Mouse (Mus musculus): Measurements from ENCODE around the gene Vwa8. TPM values are rescaled to one million over a fixed set of nuclear protein-coding genes. Genes with fewer than 3 reads are reported as not detected.

The Vwa8 gene
- polyA plus RNA-seq, 1 experiment: 13.9 TPM

DNA sequence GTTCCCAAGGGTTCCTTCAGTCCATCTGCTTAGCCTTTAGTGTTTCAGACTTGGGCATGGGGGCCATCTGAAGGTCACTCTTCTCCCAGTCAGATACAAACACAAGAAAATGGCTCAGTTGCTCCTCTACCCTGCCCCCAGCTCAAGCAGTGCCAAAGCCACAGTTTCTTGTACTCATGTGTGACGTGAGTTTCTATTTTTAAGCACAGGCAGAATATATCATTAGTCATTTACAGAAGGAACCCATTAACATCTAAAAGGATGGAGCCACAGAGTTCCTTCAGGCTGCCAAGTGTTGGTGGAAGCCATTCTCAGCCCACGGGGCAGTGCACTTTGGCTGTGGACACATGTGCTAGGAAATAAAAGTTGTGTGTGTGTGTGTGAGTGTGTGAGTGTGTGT is 240.6 kb downstream of the Vwa8 start:
- Histone ChIP-seq H3K27me3 (ENCODE audit: control insufficient read depth, insufficient read depth, insufficient read length) (no peaks in the 10 kb centered on the region), H3K79me3 (ENCODE audit: low read depth) (no peaks in the 10 kb centered on the region), H3ac (ENCODE audit: control insufficient read depth, insufficient read length, low read depth) (no peak overlapping the region), H3K36me3 (ENCODE audit: control insufficient read depth, insufficient read depth) (peaks cover 5% of the 10 kb centered on the region), H3K79me2 (ENCODE audit: control insufficient read depth, insufficient read depth) (no peaks in the 10 kb centered on the region), H3K4me3 (ENCODE audit: insufficient read depth, poor library complexity, severe bottlenecking) (no peak overlapping the region)
- no peak for TF ChIP-seq MAX (IDR thresholded peaks at IDR 0.05)
- no peak for TF ChIP-seq FOSL1 (IDR thresholded peaks at IDR 0.05; ENCODE audit: insufficient read depth, low read length, poor library complexity, severe bottlenecking)
- TF ChIP-seq CTCF (IDR thresholded peaks at IDR 0.05; ENCODE audit: control insufficient read depth, insufficient read depth, insufficient read length): no peak

DNA sequence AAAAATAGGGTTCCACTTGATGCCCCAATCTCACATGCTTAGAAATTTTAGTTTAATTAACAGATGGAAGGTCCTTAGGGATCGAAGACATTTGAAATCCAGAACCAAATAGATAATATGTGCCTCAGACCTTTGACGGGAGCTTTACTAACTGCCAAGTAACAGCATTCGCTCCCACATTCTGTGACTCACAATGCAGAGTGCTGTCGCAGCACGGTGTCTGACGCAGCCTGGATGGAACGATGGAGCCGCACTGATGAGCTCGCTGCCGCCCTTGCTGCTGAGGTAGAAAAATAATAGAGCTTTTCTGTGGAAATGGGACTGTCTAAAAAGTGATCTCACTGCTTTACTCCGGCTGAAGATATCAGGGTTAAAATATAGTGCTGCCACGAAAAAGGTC is 248.3 kb downstream of the Vwa8 start:
- H3ac ChIP-seq (ENCODE audit: control insufficient read depth, insufficient read length, low read depth): no peak overlapping the region
- TF ChIP-seq CEBPB (IDR thresholded peaks at IDR 0.05; ENCODE audit: low read depth) (no peak), MYOD1 (IDR thresholded peaks at IDR 0.05; ENCODE audit: control insufficient read depth, insufficient read length, low read depth) (no peak)
- no peaks in the 10 kb centered on the region for H3K79me3 ChIP-seq (ENCODE audit: low read depth)
- H3K4me3 ChIP-seq (ENCODE audit: insufficient read depth, poor library complexity, severe bottlenecking): no peak overlapping the region
- no peaks in the 10 kb centered on the region for H3K79me2 ChIP-seq (ENCODE audit: control insufficient read depth, insufficient read depth)
- peaks cover 15% of the 10 kb centered on the region for H3K36me3 ChIP-seq (ENCODE audit: control insufficient read depth, insufficient read depth)
- no peaks in the 10 kb centered on the region for H3K27me3 ChIP-seq (ENCODE audit: control insufficient read depth, insufficient read depth, insufficient read length)

DNA sequence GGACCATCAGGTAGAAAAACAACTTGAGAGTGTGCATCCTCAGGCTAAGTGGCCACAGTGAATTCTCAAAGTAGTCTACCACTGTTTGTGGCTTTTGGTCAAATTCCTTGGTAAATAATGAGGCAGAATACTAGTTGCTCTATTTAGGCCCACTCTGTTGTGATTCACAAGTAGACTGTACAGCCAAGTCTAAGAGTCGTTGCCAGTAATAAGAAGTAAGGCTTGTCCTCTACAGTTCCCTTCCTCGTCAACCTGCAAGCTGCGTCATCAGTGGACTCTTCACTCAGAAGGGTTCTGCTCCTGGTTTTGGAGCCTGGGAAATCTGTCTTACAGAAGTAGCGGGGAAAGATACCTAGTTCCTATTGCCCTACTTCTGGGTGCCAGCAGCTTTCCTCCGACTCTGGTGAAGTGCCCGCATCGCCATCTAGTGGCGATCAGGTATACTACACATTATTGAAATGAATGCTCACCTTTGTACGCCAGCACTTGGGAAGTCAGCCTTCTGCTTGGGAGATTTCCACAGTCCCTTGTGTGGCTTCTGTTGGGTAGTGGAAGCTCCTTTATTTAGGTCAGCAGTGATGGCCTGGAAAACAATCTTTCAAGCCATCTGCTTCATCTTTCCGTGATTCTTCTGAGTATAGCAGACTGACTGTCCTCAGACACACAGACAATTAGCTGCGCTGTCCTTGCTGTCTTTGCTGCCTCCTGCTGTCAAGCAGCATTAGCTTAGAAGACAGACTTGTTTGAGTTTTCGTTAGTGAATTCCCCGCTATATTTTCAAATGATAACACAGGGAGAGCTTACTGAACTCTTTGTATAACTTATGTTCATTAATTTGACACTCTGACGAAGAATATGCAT is 258.0 kb downstream of the Vwa8 start:
- no peak overlapping the region for H3ac ChIP-seq (ENCODE audit: control insufficient read depth, insufficient read length, low read depth)
- H3K36me3 ChIP-seq (ENCODE audit: control insufficient read depth, insufficient read depth): no peaks in the 10 kb centered on the region
- no peaks in the 10 kb centered on the region for H3K27me3 ChIP-seq (ENCODE audit: control insufficient read depth, insufficient read depth, insufficient read length)
- no peaks in the 10 kb centered on the region for H3K79me2 ChIP-seq (ENCODE audit: control insufficient read depth, insufficient read depth)
- no peaks in the 10 kb centered on the region for H3K79me3 ChIP-seq (ENCODE audit: low read depth)
- TF ChIP-seq CEBPB (IDR thresholded peaks at IDR 0.05; ENCODE audit: low read depth): no peak
- TF ChIP-seq CTCF (IDR thresholded peaks at IDR 0.05; ENCODE audit: control insufficient read depth, insufficient read depth, insufficient read length): peak; percentile 58
- H3K4me3 ChIP-seq (ENCODE audit: insufficient read depth, poor library complexity, severe bottlenecking): no peak overlapping the region

DNA sequence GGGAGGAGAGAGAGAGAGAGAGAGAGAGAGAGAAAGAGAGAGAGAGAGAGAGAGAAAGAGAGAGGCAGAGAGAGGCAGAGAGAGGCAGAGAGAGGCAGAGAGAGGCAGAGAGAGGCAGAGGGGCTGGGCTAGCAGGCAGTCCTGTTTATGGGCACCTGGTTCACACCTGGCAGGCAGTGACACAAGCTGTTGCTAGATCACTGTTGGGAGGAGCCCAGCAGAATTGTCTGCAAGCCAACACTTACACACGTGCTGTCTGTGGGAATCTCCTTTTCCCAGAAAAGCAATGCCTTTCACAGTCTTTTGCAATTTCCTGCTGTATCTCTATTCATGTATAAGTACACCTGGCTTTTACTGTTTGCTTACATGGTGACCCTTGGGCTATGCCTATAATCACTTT is 260.5 kb downstream of the Vwa8 start:
- Histone ChIP-seq H3ac (ENCODE audit: control insufficient read depth, insufficient read length, low read depth) (no peak overlapping the region), H3K27me3 (ENCODE audit: control insufficient read depth, insufficient read depth, insufficient read length) (no peaks in the 10 kb centered on the region), H3K79me3 (ENCODE audit: low read depth) (no peaks in the 10 kb centered on the region), H3K4me3 (ENCODE audit: insufficient read depth, poor library complexity, severe bottlenecking) (no peak overlapping the region), H3K36me3 (ENCODE audit: control insufficient read depth, insufficient read depth) (no peaks in the 10 kb centered on the region), H3K79me2 (ENCODE audit: control insufficient read depth, insufficient read depth) (no peaks in the 10 kb centered on the region)
- TF ChIP-seq USF1 (IDR thresholded peaks at IDR 0.05; ENCODE audit: low read depth) (no peak), MAX (IDR thresholded peaks at IDR 0.05) (no peak), CEBPB (IDR thresholded peaks at IDR 0.05; ENCODE audit: low read depth) (no peak), MYOG (IDR thresholded peaks at IDR 0.05; ENCODE audit: control insufficient read depth, extremely low read depth, insufficient read length) (no peak), FOSL1 (IDR thresholded peaks at IDR 0.05; ENCODE audit: insufficient read depth, low read length, poor library complexity, severe bottlenecking) (no peak), CTCF (IDR thresholded peaks at IDR 0.05; ENCODE audit: control insufficient read depth, insufficient read depth, insufficient read length) (no peak), MYOD1 (IDR thresholded peaks at IDR 0.05; ENCODE audit: control insufficient read depth, insufficient read length, low read depth) (no peak)

DNA sequence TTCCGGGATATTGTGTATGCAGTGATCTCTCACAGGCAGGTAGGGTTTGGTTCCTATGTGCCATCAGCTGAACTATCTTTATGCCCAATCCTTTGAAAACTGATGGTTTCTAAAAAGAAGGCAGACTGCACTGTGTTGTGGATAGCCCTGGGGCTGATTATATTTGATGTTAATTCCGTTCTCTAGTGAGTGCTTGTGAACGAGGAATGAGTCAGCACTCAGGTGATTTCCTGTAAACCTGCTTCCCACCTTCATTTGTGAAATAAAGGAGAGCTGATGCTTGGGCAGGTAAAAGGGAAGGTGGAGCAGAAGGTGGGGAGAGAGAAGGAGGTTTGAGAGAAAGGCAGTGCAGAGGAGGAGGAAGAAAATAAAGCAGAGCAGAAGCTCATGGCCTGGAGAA is 261.2 kb downstream of the Vwa8 start:
- Histone ChIP-seq H3K79me2 (ENCODE audit: control insufficient read depth, insufficient read depth) (no peaks in the 10 kb centered on the region), H3ac (ENCODE audit: control insufficient read depth, insufficient read length, low read depth) (no peak overlapping the region), H3K36me3 (ENCODE audit: control insufficient read depth, insufficient read depth) (no peaks in the 10 kb centered on the region), H3K27me3 (ENCODE audit: control insufficient read depth, insufficient read depth, insufficient read length) (no peaks in the 10 kb centered on the region), H3K79me3 (ENCODE audit: low read depth) (no peaks in the 10 kb centered on the region), H3K4me3 (ENCODE audit: insufficient read depth, poor library complexity, severe bottlenecking) (no peak overlapping the region)
- TF ChIP-seq MYOD1 (IDR thresholded peaks at IDR 0.05; ENCODE audit: control insufficient read depth, insufficient read length, low read depth): no peak
- no peak for TF ChIP-seq MAX (IDR thresholded peaks at IDR 0.05)
- TF ChIP-seq USF1 (IDR thresholded peaks at IDR 0.05; ENCODE audit: low read depth): no peak
- TF ChIP-seq CEBPB (IDR thresholded peaks at IDR 0.05; ENCODE audit: low read depth): no peak
- no peak for TF ChIP-seq MYOG (IDR thresholded peaks at IDR 0.05; ENCODE audit: control insufficient read depth, extremely low read depth, insufficient read length)
- TF ChIP-seq FOSL1 (IDR thresholded peaks at IDR 0.05; ENCODE audit: insufficient read depth, low read length, poor library complexity, severe bottlenecking): no peak
- no peak for TF ChIP-seq CTCF (IDR thresholded peaks at IDR 0.05; ENCODE audit: control insufficient read depth, insufficient read depth, insufficient read length)

DNA sequence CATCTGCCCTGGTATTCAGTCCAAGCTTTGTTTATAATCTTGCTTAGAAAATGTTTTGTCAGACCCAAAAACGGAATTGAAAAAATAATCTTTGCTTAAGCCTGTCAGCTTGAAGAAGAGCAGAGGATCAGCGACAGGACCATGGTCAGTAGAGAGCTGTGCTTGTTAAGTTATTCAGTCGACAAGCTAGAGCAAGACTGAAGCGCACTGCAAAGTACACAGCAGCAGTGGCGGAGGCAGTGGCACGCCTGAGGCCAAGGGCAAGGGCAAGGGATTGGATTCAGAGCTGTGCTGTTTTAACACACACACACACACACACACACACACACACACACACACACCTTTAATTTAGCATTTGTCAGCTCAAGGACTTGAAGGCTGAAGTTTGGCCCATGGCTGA is 263.2 kb downstream of the Vwa8 start:
- Histone ChIP-seq H3K4me3 (ENCODE audit: insufficient read depth, poor library complexity, severe bottlenecking) (no peak overlapping the region), H3K36me3 (ENCODE audit: control insufficient read depth, insufficient read depth) (no peaks in the 10 kb centered on the region), H3K27me3 (ENCODE audit: control insufficient read depth, insufficient read depth, insufficient read length) (no peaks in the 10 kb centered on the region), H3K79me2 (ENCODE audit: control insufficient read depth, insufficient read depth) (no peaks in the 10 kb centered on the region), H3K79me3 (ENCODE audit: low read depth) (no peaks in the 10 kb centered on the region), H3ac (ENCODE audit: control insufficient read depth, insufficient read length, low read depth) (no peak overlapping the region)
- no peak for TF ChIP-seq MYOD1 (IDR thresholded peaks at IDR 0.05; ENCODE audit: control insufficient read depth, insufficient read length, low read depth)
